Mouse (Mus musculus) heart, postnatal 4 days (tissue): ENCODE data around the gene Sat2. TPM values are rescaled to one million over a fixed set of nuclear protein-coding genes. Genes with fewer than 3 reads are reported as not detected.
A peak's percentile ranks its signal among the peaks of the same experiment; 100 is the strongest.
"Not testable (repeated sequence)": the region's sequence is repeated elsewhere in the genome, so short reads cannot be mapped to it uniquely, and the experiment has no call there.

ENCODE experiments used
- DNase-seq: peaks from one replicate; pipeline ENCODE4 v3.0.0; 2021
- total RNA-seq, 2 experiments: library from RNA; stranded (reverse); gene quantifications; 2 replicates each; pipeline ENCODE4 v1.2.3; 2021

The Sat2 gene
- total RNA-seq, 2 experiments from 2014 or later: 5.3 to 6.7 TPM

GRCm38 (mm10) chr11:69601768-69602167 lies 20.1 kb upstream of the Sat2 start:
- no peak for DNase-seq

- DNase-seq: peak; percentile 36
These were observed 18.3 kb upstream of the Sat2 start for GRCm38 (mm10) chr11:69603516-69603915.

- DNase-seq: no peak
These were observed 17.5 kb upstream of the Sat2 start for GRCm38 (mm10) chr11:69604347-69604746.

GRCm38 (mm10) chr11:69604795-69605664 lies 16.8 kb upstream of the Sat2 start:
- peak; percentile 28 for DNase-seq

GRCm38 (mm10) chr11:69605726-69606490 lies 15.9 kb upstream of the Sat2 start, which contains the start of gene Atp1b2:
Gene Atp1b2 (minus strand): TSS chr11:69605942.
- peak; percentile 79 for DNase-seq

GRCm38 (mm10) chr11:69606491-69606795 lies 15.4 kb upstream of the Sat2 start:
- DNase-seq: no peak

- no peak for DNase-seq
These were observed 15.0 kb upstream of the Sat2 start for GRCm38 (mm10) chr11:69606832-69607231.

GRCm38 (mm10) chr11:69608525-69608924 lies 13.3 kb upstream of the Sat2 start:
- no peak for DNase-seq

GRCm38 (mm10) chr11:69609416-69609815 lies 12.4 kb upstream of the Sat2 start:
- no peak for DNase-seq

- no peak for DNase-seq
These were observed 10.9 kb upstream of the Sat2 start for GRCm38 (mm10) chr11:69610899-69611298.

- DNase-seq: peak; percentile 94
These were observed 8.1 kb upstream of the Sat2 start for GRCm38 (mm10) chr11:69613553-69614256.

GRCm38 (mm10) chr11:69614257-69614588 lies 7.6 kb upstream of the Sat2 start:
- not testable (repeated sequence) for DNase-seq

GRCm38 (mm10) chr11:69616781-69617180 lies 5.0 kb upstream of the Sat2 start:
- DNase-seq: no peak

GRCm38 (mm10) chr11:69617805-69618204 lies 4.0 kb upstream of the Sat2 start, which contains the start of gene Shbg:
Gene Shbg (minus strand): TSS chr11:69617905.
- no peak for DNase-seq

GRCm38 (mm10) chr11:69620394-69621081 lies 1.3 kb upstream of the Sat2 start:
- DNase-seq: no peak

GRCm38 (mm10) chr11:69622406-69622805 lies 582 bp downstream of the Sat2 start:
- DNase-seq: no peak

GRCm38 (mm10) chr11:69623006-69623405 lies 1.2 kb downstream of the Sat2 start:
- DNase-seq: no peak

GRCm38 (mm10) chr11:69624339-69624738 lies 2.5 kb downstream of the Sat2 start:
- not testable (repeated sequence) for DNase-seq

GRCm38 (mm10) chr11:69628286-69628685 lies 6.5 kb downstream of the Sat2 start:
- peak; percentile 78 for DNase-seq

GRCm38 (mm10) chr11:69629802-69630201 lies 8.0 kb downstream of the Sat2 start:
- no peak for DNase-seq

GRCm38 (mm10) chr11:69632284-69633089 lies 10.7 kb downstream of the Sat2 start, which contains the start of gene Fxr2:
Gene Fxr2 (plus strand): TSS chr11:69632990.
- DNase-seq: peak; percentile 100
